Mouse (Mus musculus) 416B (cell line): ENCODE measurements around the gene Ksr1.

Source experiments
- DNase-seq: peaks from one replicate; pipeline ENCODE4 v3.0.0; 2011; ENCODE audit warnings: low read depth

The Ksr1 gene

GRCm38 (mm10) chr11:78978176-78979019 is 167.8 kb downstream of the Ksr1 start:
- no peak for DNase-seq

DNA sequence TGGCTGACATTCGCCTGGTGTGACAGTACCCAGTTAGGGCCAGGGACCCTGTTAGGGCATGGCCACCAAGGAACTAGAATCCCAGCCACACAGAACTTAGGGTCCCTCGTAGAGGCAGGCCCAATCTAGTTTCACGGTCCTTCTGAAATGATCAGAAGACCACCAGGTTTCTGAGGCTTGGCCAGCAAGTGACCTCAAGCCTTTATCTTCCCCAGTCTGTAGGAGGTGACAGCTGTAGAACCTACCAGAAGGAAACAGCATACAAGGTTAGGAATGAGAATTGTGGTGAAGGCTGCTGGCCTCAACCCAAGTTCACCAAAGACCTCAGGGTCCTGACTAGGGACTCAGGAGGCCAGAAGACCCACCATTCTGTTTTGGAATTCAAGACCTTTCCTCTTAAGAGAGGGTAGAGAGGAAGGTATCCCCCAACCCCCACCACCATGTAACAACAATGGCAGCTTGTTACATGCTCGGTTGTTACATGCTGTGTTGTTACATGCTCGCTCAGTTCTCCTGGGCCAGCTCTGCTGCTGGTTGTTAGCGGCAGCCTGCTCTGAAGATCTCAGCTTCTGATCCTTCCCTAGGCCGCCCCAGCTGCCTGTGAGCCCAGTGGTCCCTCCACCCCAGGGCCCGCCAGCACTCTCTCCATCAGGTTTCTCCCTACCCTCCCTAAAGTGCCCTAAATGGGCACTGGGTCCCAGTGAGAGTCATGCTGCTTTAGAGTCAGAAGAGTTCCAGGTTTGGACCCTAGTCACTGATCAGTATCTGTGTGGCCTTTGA is 169.3 kb downstream of the Ksr1 start:
- no peak for DNase-seq

DNA sequence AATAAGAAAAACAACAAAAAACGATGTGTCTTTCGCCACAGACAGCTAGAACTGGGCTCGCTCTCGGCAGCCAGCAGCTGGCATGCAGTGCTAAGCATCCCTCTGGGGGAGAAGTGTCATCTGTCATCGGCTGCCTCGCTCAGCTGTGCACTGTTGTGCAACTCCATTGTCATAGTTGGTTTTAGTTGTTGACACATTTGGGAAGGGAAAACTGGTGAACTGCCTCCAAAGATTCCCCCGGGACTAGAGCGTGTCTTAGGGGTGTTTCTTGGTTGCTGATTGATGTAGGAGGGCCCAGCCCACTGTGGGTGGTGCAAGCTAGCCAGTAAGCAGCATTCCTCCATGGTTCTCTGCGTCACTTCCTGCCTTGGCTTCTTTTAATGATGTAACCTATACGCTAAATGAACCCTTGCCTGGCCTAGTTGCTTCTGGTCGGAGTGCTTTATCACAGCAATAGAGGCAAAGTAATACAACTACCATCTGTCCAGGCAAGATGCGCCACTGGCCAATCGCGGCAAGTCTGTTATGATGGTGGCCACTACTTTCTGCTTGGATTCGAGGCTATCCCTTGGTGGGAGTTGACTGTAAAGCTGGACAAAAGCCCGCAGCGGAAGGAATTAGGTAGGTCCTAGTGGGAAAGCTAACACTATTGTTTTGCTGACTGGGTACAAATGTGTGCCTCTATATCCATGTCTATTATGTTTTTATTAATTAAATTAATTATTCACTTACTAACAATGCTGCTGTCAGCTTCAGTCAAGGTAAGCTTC is 172.6 kb downstream of the Ksr1 start:
- peak; percentile 21 for DNase-seq

GRCm38 (mm10) chr11:78972811-78973351 is 173.3 kb downstream of the Ksr1 start:
- DNase-seq = no peak

- no peak for DNase-seq
These were observed 173.9 kb downstream of the Ksr1 start for GRCm38 (mm10) chr11:78972328-78972727.

DNA sequence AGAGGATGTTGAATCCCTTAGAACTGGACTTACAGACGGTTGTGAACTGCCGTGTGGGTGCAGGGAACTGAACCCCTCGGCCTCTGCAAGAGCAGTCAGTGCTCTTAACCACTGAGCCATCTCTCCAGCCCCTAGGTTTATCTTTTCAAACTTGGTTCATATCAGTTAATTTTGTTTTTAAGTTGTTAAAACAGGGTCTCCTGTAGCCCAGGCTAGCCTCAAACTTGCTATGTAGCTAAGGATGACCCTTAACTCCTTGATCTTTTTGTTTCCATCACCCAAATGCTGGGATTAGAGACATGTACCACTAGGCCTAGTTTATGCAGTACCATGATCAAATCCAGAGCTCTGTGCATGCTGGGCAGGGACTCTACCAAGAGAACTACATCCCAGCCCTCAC is 174.5 kb downstream of the Ksr1 start:
- DNase-seq = no peak

GRCm38 (mm10) chr11:78971096-78971495 is 175.1 kb downstream of the Ksr1 start:
- DNase-seq = no peak

- DNase-seq = no peak
These were observed 178.1 kb downstream of the Ksr1 start for GRCm38 (mm10) chr11:78968121-78968520.

DNA sequence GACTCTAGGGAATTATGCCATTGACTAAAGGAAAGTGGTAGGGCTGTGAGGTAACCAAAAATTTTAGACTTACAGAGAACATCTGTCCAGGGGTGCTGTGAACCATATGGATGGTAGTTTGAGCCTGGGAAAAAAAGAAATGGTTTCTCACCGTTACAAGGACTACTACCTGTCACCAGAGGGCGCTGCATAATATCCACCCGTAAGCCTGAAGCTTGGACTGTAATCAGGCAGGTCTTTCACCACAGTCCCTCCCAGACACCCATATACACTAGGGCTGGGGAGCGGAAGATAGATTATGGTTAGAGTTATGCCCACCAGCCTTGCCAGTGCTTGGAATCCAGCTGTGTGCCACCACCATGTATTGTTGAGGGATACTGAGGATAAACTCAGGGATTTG is 178.8 kb downstream of the Ksr1 start:
- peak; percentile 80 for DNase-seq
